Comparison of ENCODE assay signal across 8 mouse cellular contexts in the genomic region with DNA sequence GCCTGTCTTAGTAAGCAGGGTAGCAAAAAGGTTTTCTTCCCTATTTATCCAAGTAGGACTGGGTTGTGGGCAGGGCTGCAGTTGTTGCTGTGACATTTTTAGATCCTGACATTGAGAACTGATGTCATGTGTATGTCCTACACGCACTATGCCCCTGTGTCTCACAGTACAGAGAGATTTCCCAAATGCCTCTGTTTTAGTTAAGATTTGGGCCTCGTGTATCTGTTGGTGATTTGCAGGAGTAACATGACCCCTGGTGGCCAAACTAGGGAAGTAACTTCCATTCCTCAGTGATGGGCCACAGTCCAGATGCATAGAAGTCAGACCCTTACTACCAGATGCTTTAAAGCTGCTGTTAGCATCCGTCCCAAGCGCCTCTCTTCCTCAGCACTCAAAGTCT. TPM values are rescaled to one million over a fixed set of nuclear protein-coding genes. Genes with fewer than 3 reads are reported as not detected.
DNase-seq lines count a peak whose midpoint lies in the region; ATAC-seq and TF ChIP-seq lines count a peak whose summit lies in the region.

No protein-coding gene starts in this region.

- dilution Hi-C loops in CH12.LX (cut with MboI; ENCODE audit: extremely low pct_ligation_motif_present, extremely low pct_unique_long_range_greater_than_20kb, low sequenced_read_pairs): no loop called here

- TF ChIP-seq EP300 in CH12.LX (IDR thresholded peaks at IDR 0.05; ENCODE audit: low read length): no peak

- peak; percentile 81 to 96 for TF ChIP-seq CTCF in CH12.LX (conservative IDR thresholded peaks at IDR 0.05 in 1 of 2, IDR thresholded peaks at IDR 0.05 in 1 of 2; ENCODE audit: low read depth in 2 of 2, low read length in 2 of 2)
- peak; percentile 80 for TF ChIP-seq CTCF in kidney, adult 2 months (conservative IDR thresholded peaks at IDR 0.05; ENCODE audit: insufficient read depth, insufficient read length, low read depth, low read length)

- H3K4me3 ChIP-seq in CH12.LX (replicated peaks in 1 of 3; ENCODE audit: low read depth in 2 of 3, low read length in 2 of 3, poor library complexity in 1 of 3): no peak overlapping the region
- no peak overlapping the region for H3K4me3 ChIP-seq in kidney, adult 2 months (ENCODE audit: insufficient read depth, low read depth, low read length)
- no peak overlapping the region for H3K4me3 ChIP-seq in liver, embryonic 13.5 days (replicated peaks)

- peaks cover 5 to 15% of the 10 kb centered on the region in 2 experiments for H3K4me1 ChIP-seq in CH12.LX (ENCODE audit: control insufficient read depth in 1 of 2, insufficient read depth in 2 of 2)
- H3K4me1 ChIP-seq in kidney, adult 2 months (ENCODE audit: control insufficient read depth, insufficient read depth, low read length): peaks cover 9% of the 10 kb centered on the region
- peaks cover 38% of the 10 kb centered on the region for H3K4me1 ChIP-seq in liver, embryonic 13.5 days (replicated peaks)

- peak; percentile 96 for TF ChIP-seq RAD21 in CH12.LX (IDR thresholded peaks at IDR 0.05; ENCODE audit: low read depth, low read length)

- no peak overlapping the region for H3K4me2 ChIP-seq in CH12.LX (ENCODE audit: insufficient read depth, low read depth, poor library complexity, severe bottlenecking)
- no peak overlapping the region for H3K4me2 ChIP-seq in liver, embryonic 13.5 days

- WGBS in kidney, adult 2 months: 5% methylated on average over 4 of the region's 4 CpGs
- 11% methylated on average over 4 of the region's 4 CpGs for WGBS in liver, embryonic 13.5 days (ENCODE audit: insufficient replicate concordance)

- no peaks in the 10 kb centered on the region for H3K79me2 ChIP-seq in CH12.LX (replicated peaks; ENCODE audit: control insufficient read depth, extremely low read depth, insufficient read depth, poor library complexity, severe bottlenecking)

- no peak overlapping the region for H3K9ac ChIP-seq in CH12.LX (ENCODE audit: insufficient read depth, low read depth)
- no peak overlapping the region for H3K9ac ChIP-seq in liver, embryonic 13.5 days

- no peak for TF ChIP-seq POLR2A in CH12.LX (IDR thresholded peaks at IDR 0.05; ENCODE audit: low read depth, low read length)
- no peak for TF ChIP-seq POLR2A in kidney, adult 2 months (IDR thresholded peaks at IDR 0.05; ENCODE audit: low read depth, low read length)

- H3K36me3 ChIP-seq in CH12.LX (replicated peaks in 1 of 2; ENCODE audit: control insufficient read depth in 1 of 2, insufficient read depth in 1 of 2, low read length in 1 of 2): peaks cover 20 to 55% of the 10 kb centered on the region in 2 experiments
- H3K36me3 ChIP-seq in kidney, adult 2 months (ENCODE audit: control insufficient read depth, insufficient read depth, low read length): no peaks in the 10 kb centered on the region
- no peaks in the 10 kb centered on the region for H3K36me3 ChIP-seq in liver, embryonic 13.5 days

- H3K27me3 ChIP-seq in CH12.LX (replicated peaks): no peaks in the 10 kb centered on the region
- H3K27me3 ChIP-seq in kidney, adult 2 months (replicated peaks; ENCODE audit: control insufficient read depth, insufficient read depth, low read length): no peaks in the 10 kb centered on the region
- H3K27me3 ChIP-seq in liver, embryonic 13.5 days: 0 out of 2 replicates have a peak, but pooled peaks cover 4% of the 10 kb centered on the region

- no peak for ATAC-seq in liver, embryonic 13.5 days (ENCODE audit: low read depth)

- in situ Hi-C loops in CH12.LX (cut with MboI; ENCODE audit: low pct_ligation_motif_present, low pct_unique_long_range_greater_than_20kb, low sequenced_read_pairs): no loop called here

- DNase-seq in adrenal gland, postnatal 10 days: peak; percentile 74
- DNase-seq in adrenal gland, postnatal 4 days (ENCODE audit: low spot score in 2 of 2): no peak
- peak; percentile 74 for DNase-seq in CH12.LX (ENCODE audit: extremely low read depth)
- DNase-seq in cerebellum, adult 9-10 months: peak; percentile 86
- DNase-seq in forelimb bud, embryonic 11.5 days (ENCODE audit: low read depth, low spot score): peak; percentile 83
- peak; percentile 78 for DNase-seq in kidney, adult 2 months
- peak; percentile 59 for DNase-seq in liver, embryonic 13.5 days
- DNase-seq in retina, postnatal 1 day: peak; percentile 85

- no peak overlapping the region for H3K27ac ChIP-seq in CH12.LX (ENCODE audit: insufficient read depth, low read depth)
- no peak overlapping the region for H3K27ac ChIP-seq in kidney, adult 2 months (ENCODE audit: insufficient read depth, low read depth, low read length)
- H3K27ac ChIP-seq in liver, embryonic 13.5 days: 0 out of 2 replicates have a peak overlapping the region, but pooled peaks have one; percentile 4

- no peaks in the 10 kb centered on the region for H3K9me3 ChIP-seq in CH12.LX (replicated peaks; ENCODE audit: low read length)
- no peaks in the 10 kb centered on the region for H3K9me3 ChIP-seq in liver, embryonic 13.5 days (replicated peaks)

TF ChIP-seq in CH12.LX, 34 proteins besides CTCF, POLR2A, EP300 and RAD21:
- TF ChIP-seq ZC3H11A (IDR thresholded peaks at IDR 0.05; ENCODE audit: low read depth, low read length) (peak; percentile 40; the same call in 1 of the 2 replicates), IRF4 (IDR thresholded peaks at IDR 0.05; ENCODE audit: low read depth, low read length) (0 out of 2 replicates have a peak, but pooled peaks have one; percentile 18), POLR2AphosphoS2 (IDR thresholded peaks at IDR 0.05; ENCODE audit: low read depth, low read length) (no peak), SMC3 (IDR thresholded peaks at IDR 0.05; ENCODE audit: low read depth, low read length) (peak; percentile 89), MYC (IDR thresholded peaks at IDR 0.05; ENCODE audit: low read depth, low read length) (peak; percentile 98), JUN (IDR thresholded peaks at IDR 0.05; ENCODE audit: insufficient read depth, low read depth, low read length) (no peak), MAX (IDR thresholded peaks at IDR 0.05; ENCODE audit: low read length) (peak; percentile 59; the same call in 1 of the 2 replicates)
TF ChIP-seq in CH12.LX: peak in this region for 5.

RNA-seq across cellular contexts. Expression of gene Chd4, which starts 11.4 kb away (rescaled TPM):
- 100 to 1,000 TPM; 156 to 198 TPM for total RNA-seq in adrenal gland, postnatal 10 days (2021)
- total RNA-seq in adrenal gland, postnatal 4 days (2021): 100 to 1,000 TPM; 227 to 264 TPM
- total RNA-seq in CH12.LX (2012; rRNA removed) (165 and 174 TPM in 2 replicates), CH12.LX (2014; rRNA removed) (72.7 and 86.0 TPM in 2 replicates)
- polyA plus RNA-seq in CH12.LX (2012; ENCODE audit: insufficient read length, low read depth): 200 and 225 TPM in 2 replicates
- polyA plus RNA-seq in kidney, adult 2 months (2012; rRNA removed): 43.6 and 57.7 TPM in 2 replicates
- polyA plus RNA-seq in liver, embryonic 13.5 days (2015; fragmentation: Nextera tagmentation; extraction: Ambion mirVana): 29.2 and 30.0 TPM in 2 replicates

RNA-seq across cellular contexts. Expression of gene Lpar5, which starts 16.7 kb away (rescaled TPM):
- 1 to 10 TPM in 1 of 2 experiments, under 1 TPM in 1; 0.90 to 1.4 TPM for total RNA-seq in adrenal gland, postnatal 10 days (2021)
- total RNA-seq in adrenal gland, postnatal 4 days (2021): 1 to 10 TPM in 1 of 2 experiments, under 1 TPM in 1; 0.84 to 1.0 TPM
- 4.4 and 4.5 TPM in 2 replicates for total RNA-seq in CH12.LX (2012; rRNA removed)
- total RNA-seq in CH12.LX (2014; rRNA removed): 3.3 and 4.8 TPM in 2 replicates
- 14.4 and 25.9 TPM in 2 replicates for polyA plus RNA-seq in CH12.LX (2012; ENCODE audit: insufficient read length, low read depth)
- 2.9 and 3.5 TPM in 2 replicates for polyA plus RNA-seq in kidney, adult 2 months (2012; rRNA removed)
- 1.6 and 2.1 TPM in 2 replicates for polyA plus RNA-seq in liver, embryonic 13.5 days (2015; fragmentation: Nextera tagmentation; extraction: Ambion mirVana)

RNA-seq across cellular contexts. Expression of gene Acrbp, which starts 34.9 kb away (rescaled TPM):
- total RNA-seq in adrenal gland, postnatal 10 days (2021): 1 to 10 TPM; 4.6 to 7.5 TPM
- 1 to 10 TPM; 7.3 to 8.0 TPM for total RNA-seq in adrenal gland, postnatal 4 days (2021)
- total RNA-seq in CH12.LX (2012; rRNA removed) (3.1 and 3.3 TPM in 2 replicates), CH12.LX (2014; rRNA removed) (1.1 and 1.7 TPM in 2 replicates)
- 4.0 and 4.9 TPM in 2 replicates for polyA plus RNA-seq in CH12.LX (2012; ENCODE audit: insufficient read length, low read depth)
- 14.3 and 18.9 TPM in 2 replicates for polyA plus RNA-seq in kidney, adult 2 months (2012; rRNA removed)
- 1.6 and 2.2 TPM in 2 replicates for polyA plus RNA-seq in liver, embryonic 13.5 days (2015; fragmentation: Nextera tagmentation; extraction: Ambion mirVana)

RNA-seq across cellular contexts. Expression of gene Ing4, which starts 44.9 kb away (rescaled TPM):
- total RNA-seq in adrenal gland, postnatal 10 days (2021): 10 to 100 TPM; 72.5 to 83.1 TPM
- 100 to 1,000 TPM; 118 TPM for total RNA-seq in adrenal gland, postnatal 4 days (2021)
- total RNA-seq in CH12.LX (2012; rRNA removed) (23.8 and 27.3 TPM in 2 replicates), CH12.LX (2014; rRNA removed) (31.3 and 32.2 TPM in 2 replicates)
- polyA plus RNA-seq in CH12.LX (2012; ENCODE audit: insufficient read length, low read depth): 21.3 and 25.1 TPM in 2 replicates
- 39.1 and 39.2 TPM in 2 replicates for polyA plus RNA-seq in kidney, adult 2 months (2012; rRNA removed)
- polyA plus RNA-seq in liver, embryonic 13.5 days (2015; fragmentation: Nextera tagmentation; extraction: Ambion mirVana): 28.6 and 31.8 TPM in 2 replicates

RNA-seq across cellular contexts. Expression of gene Nop2, which starts 47.3 kb away (rescaled TPM):
- 10 to 100 TPM; 36.7 to 42.2 TPM for total RNA-seq in adrenal gland, postnatal 10 days (2021)
- 10 to 100 TPM; 36.5 to 36.8 TPM for total RNA-seq in adrenal gland, postnatal 4 days (2021)
- total RNA-seq in CH12.LX (2012; rRNA removed) (128 and 188 TPM in 2 replicates), CH12.LX (2014; rRNA removed) (154 TPM in 2 replicates)
- polyA plus RNA-seq in CH12.LX (2012; ENCODE audit: insufficient read length, low read depth): 175 and 179 TPM in 2 replicates
- 15.5 and 16.5 TPM in 2 replicates for polyA plus RNA-seq in kidney, adult 2 months (2012; rRNA removed)
- polyA plus RNA-seq in liver, embryonic 13.5 days (2015; fragmentation: Nextera tagmentation; extraction: Ambion mirVana): 60.6 and 65.5 TPM in 2 replicates

Comparison
In these comparisons a context has a peak if more than half of its experiments do, and no peak if none do; other contexts are left out.
1. DNase-seq: peak in adrenal gland, postnatal 10 days (single experiment), CH12.LX (single experiment), cerebellum, adult 9-10 months (single experiment), forelimb bud, embryonic 11.5 days (single experiment), kidney, adult 2 months (single experiment), liver, embryonic 13.5 days (single experiment) and retina, postnatal 1 day (single experiment); none in adrenal gland, postnatal 4 days (0 of 2).